Mouse (Mus musculus): ENCODE data around the gene C8g. TPM values are rescaled to one million over a fixed set of nuclear protein-coding genes. Genes with fewer than 3 reads are reported as not detected.

C8g gene
- polyA plus RNA-seq, 1 experiment from 2014 or later, result 5.3 TPM

DNA sequence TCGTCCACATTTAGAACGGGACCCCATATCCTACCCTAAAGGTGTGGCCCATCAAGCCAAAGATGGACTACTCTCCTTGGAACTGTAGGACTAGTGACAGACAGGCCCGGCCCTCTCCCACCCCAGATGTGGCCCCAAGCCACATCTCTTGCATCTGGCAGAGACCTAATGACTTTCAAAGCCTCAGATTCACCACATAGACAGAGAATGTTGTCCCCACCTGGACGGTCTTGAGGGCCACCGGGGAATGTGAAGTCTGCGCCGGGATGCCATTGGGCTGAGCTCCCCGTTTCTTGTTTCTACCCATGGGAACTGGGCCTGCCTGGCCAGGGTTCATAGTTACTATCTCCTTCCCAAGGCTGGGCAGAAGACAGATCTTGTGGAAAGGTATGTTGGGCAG lies 24.0 kb downstream of the C8g start:
- Histone ChIP-seq H3K36me3 (no peaks in the 10 kb centered on the region), H3K4me1 (no peaks in the 10 kb centered on the region), H3K4me2 (replicated peaks) (no peak overlapping the region), H3K27ac (replicated peaks) (no peak overlapping the region), H3K9me3 (no peaks in the 10 kb centered on the region), H3K27me3 (peaks cover 8% of the 10 kb centered on the region), H3K4me3 (no peak overlapping the region), H3K9ac (replicated peaks) (no peak overlapping the region)
- WGBS, result 91% methylated on average over 8 of the region's 8 CpGs
- ATAC-seq (ENCODE audit: low FRiP score, low read depth), result no peak

DNA sequence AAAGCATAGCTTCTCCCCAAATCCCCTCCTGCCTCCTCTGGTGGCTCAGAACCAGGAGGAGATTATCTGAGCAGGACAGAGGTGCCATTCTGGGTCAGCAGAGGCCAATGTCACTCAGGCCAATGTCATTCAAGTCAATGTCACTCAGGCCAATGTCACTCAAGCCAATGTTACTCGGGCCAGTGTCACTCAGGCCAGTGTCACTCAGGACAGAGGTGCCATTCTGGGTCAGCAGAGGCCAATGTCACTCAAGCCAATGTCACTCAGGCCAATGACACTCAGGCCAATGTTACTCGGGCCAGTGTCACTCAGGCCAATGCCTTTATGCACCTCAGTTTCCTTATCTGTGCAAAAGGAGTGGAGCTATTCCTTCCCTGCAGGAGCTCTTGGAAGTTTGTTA lies 29.0 kb downstream of the C8g start:
- ATAC-seq (ENCODE audit: low FRiP score, low read depth), result no peak
- Histone ChIP-seq H3K27ac (replicated peaks) (no peak overlapping the region), H3K9ac (replicated peaks) (no peak overlapping the region), H3K9me3 (no peaks in the 10 kb centered on the region), H3K4me3 (no peak overlapping the region), H3K36me3 (no peaks in the 10 kb centered on the region), H3K4me1 (peaks cover 8% of the 10 kb centered on the region; the same call in 1 of the 2 replicates), H3K27me3 (peaks cover 8% of the 10 kb centered on the region; the same call in 1 of the 2 replicates), H3K4me2 (replicated peaks) (no peak overlapping the region)
- 77% methylated on average over 2 of the region's 2 CpGs for WGBS

DNA sequence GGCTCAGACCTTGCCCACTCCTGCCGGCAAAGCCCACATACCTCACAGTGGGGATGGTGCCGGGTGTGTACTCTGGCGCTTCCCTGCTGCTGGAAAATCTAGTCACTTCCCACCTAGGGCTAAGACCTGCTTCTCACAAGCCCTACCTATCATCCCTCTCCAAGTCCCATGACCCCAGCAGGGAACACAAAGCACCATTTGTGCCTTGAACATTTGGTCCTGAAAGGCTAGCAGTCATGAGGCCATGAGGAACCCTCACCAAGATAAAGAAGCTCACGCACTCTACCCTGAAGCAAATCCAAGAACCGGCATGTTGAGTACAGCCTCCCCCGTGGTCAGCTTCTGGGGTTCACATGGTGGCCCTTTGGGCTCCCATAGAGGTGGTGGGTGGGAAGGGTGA lies 31.6 kb downstream of the C8g start, which contains the start of gene Ptgds:
Gene Ptgds, minus strand, starts transcription at position 78 of the 400 bp plus-strand sequence.
- no peaks in the 10 kb centered on the region for H3K9me3 ChIP-seq
- H3K9ac ChIP-seq (replicated peaks), result no peak within 1 kb of the TSS
- H3K27me3 ChIP-seq, result no peaks in the 10 kb centered on the region
- H3K27ac ChIP-seq (replicated peaks), result no peak within 1 kb of the TSS
- no peak within 1 kb of the TSS for H3K4me2 ChIP-seq (replicated peaks)
- no peak for ATAC-seq (ENCODE audit: low FRiP score, low read depth)
- H3K4me3 ChIP-seq, result no peak within 1 kb of the TSS
- H3K4me1 ChIP-seq, result peaks cover 24% of the 10 kb centered on the region; the same call in 1 of the 2 replicates
- no peaks in the 10 kb centered on the region for H3K36me3 ChIP-seq
- 73% methylated on average over 6 of the region's 6 CpGs for WGBS

DNA sequence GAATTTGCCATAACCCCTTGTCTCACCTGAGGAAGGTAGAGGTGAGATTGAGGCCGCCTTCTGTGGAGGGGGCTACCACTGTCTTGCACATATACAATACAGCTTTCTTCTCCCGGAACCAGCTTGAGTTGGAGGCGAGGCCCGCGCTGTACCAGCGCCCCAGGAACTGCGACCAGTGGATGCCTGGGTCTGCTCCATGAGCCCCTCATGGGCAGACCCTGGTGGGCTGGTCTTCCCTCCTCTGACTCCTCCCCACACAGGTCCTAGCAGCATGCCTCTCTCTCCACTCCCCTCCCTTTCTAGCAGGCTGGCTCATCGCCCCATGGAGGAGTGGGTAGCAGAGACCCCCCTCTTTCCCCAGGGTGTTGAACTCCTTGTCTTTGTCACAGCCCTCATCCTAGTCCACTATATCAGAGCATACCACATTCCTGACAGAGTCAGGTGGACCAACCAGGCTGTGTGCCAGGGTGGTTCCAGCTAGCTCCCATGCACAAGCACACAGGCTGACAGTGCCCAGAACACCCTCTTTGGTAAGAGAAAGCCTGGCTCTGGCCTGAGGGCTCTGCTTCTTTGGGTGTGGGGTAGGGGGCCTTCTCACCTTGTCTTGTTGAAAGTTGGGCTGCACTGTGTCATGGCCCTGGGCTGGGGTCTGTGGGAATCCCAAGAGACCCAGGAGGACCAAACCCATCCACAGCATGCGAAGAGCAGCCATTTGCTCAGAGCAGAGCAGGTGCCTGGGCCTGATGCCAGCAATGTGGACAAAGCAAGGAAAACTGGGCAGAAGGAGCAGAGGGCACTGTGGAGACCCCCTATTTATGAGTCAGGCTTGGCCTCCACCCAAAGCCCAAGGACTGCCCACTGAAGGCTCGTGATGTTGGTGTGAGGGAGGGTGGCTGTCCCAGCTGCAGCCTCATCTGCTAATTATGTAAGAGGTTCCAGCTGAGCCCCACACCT lies 32.3 kb downstream of the C8g start:
- Histone ChIP-seq H3K36me3 (no peaks in the 10 kb centered on the region), H3K9me3 (no peaks in the 10 kb centered on the region), H3K4me1 (peaks cover 24% of the 10 kb centered on the region; the same call in 1 of the 2 replicates), H3K4me3 (no peak overlapping the region), H3K4me2 (replicated peaks) (no peak overlapping the region), H3K27ac (replicated peaks) (no peak overlapping the region), H3K27me3 (no peaks in the 10 kb centered on the region), H3K9ac (replicated peaks) (no peak overlapping the region)
- ATAC-seq (ENCODE audit: low FRiP score, low read depth), result peak; percentile 24; the same call in 1 of the 2 replicates
- WGBS, result 81% methylated on average over 10 of the region's 10 CpGs

DNA sequence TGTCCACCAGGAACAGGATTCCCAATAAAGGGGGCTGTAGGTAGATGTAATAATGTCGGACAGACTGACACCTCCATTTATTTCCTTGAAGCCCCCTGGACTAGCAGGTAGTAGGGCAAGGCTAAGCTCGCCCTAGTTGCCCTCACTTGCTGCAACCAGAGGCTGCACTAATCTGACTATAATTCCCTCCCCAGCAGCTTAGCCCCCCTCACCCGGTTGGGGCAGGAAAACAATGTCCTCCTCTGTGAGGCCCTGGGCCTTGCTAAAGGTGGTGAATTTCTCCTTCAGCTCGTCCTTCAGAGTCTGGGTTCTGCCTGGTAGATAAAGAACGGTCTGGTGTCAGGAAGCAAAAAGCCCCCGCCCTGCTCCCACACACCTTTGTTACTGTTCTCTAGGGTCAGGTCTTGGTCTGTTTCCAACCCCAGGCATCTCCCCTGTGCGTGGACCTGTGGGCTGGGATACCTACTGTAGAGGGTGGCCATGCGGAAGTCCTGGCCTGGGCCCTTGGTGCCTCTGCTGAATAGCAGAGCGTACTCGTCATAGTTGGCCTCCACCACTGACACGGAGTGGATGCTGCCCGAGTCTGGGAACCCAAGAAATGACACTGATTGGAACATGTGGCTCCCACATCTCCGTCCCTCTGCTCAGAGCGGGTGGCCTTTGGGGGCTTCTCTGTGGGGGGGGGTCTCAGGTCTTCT lies 33.8 kb downstream of the C8g start:
- peaks cover 24% of the 10 kb centered on the region; the same call in 1 of the 2 replicates for H3K4me1 ChIP-seq
- no peak overlapping the region for H3K4me2 ChIP-seq (replicated peaks)
- H3K4me3 ChIP-seq, result no peak overlapping the region
- no peaks in the 10 kb centered on the region for H3K36me3 ChIP-seq
- WGBS, result 76% methylated on average over 14 of the region's 14 CpGs
- no peak for ATAC-seq (ENCODE audit: low FRiP score, low read depth)
- no peak overlapping the region for H3K27ac ChIP-seq (replicated peaks)
- no peaks in the 10 kb centered on the region for H3K27me3 ChIP-seq
- no peaks in the 10 kb centered on the region for H3K9me3 ChIP-seq
- H3K9ac ChIP-seq (replicated peaks), result no peak overlapping the region

DNA sequence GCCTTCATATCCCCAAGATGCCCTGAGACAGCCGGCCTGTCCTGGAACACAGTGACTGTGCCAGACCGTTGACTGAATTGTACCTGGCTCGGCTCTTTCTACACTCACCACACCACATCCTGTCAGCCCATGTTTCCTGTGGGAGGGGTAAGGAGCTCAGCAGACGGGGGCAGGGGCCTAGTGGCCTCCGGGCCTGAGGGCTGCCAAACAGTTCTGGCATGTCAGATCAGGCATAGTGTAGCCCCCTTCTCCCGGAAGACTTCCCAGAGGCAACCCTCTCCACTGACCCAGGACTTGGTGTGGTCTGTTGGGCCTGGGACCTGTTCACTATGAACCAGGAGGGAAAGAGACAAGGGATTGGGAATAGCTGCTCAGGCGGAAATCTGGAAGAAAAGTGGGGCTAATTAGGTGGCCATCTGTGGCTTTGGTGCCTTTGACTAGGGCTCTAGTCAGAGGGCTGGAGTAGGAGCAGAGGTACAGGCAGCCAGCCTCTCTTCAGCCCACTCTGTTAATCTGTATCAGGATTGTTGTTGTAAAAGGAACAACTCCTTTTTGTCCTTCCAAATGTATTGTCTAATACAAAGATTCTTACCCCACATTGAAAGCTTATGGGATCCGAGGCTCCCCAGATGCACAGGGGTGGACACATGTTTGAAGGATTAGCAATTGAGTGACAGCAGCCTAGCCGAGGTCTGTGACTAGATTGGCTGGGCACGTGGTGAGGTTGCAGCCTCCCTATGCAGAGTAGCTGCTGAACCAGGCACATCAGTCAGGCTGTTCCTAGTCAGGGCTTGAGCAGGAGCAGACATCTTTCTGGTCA lies 35.5 kb downstream of the C8g start:
- no peaks in the 10 kb centered on the region for H3K9me3 ChIP-seq
- no peak overlapping the region for H3K4me3 ChIP-seq
- peaks cover 29% of the 10 kb centered on the region for H3K4me1 ChIP-seq
- H3K9ac ChIP-seq (replicated peaks), result no peak overlapping the region
- no peaks in the 10 kb centered on the region for H3K36me3 ChIP-seq
- ATAC-seq (ENCODE audit: low FRiP score, low read depth), result peak; percentile 74
- no peak overlapping the region for H3K4me2 ChIP-seq (replicated peaks)
- H3K27ac ChIP-seq (replicated peaks), result peak overlapping the region; percentile 50
- no peaks in the 10 kb centered on the region for H3K27me3 ChIP-seq
- WGBS, result 39% methylated on average over 10 of the region's 10 CpGs

DNA sequence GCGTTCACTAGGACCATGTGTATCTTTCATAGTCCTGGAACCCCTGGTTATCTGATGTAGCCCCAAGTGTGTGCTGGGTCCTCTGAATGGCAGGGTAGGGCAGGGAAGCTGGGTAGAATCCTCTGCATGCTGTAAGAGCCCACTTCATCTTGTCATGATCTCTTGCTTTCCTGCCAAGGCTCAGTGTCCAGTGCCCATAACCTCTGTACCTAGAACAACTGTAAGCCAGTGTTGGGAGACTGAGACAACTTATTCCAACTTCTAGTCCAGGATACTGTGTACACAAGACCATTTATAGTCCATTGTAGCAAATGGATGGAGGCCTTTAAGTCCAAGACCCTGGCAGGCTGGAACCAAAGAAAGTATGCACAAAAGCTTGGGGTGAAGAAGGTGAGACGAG lies 36.3 kb downstream of the C8g start:
- H3K4me3 ChIP-seq, result no peak overlapping the region
- no peak for ATAC-seq (ENCODE audit: low FRiP score, low read depth)
- no peaks in the 10 kb centered on the region for H3K9me3 ChIP-seq
- no peaks in the 10 kb centered on the region for H3K27me3 ChIP-seq
- H3K4me2 ChIP-seq (replicated peaks), result no peak overlapping the region
- H3K36me3 ChIP-seq, result no peaks in the 10 kb centered on the region
- peaks cover 32% of the 10 kb centered on the region for H3K4me1 ChIP-seq
- no peak overlapping the region for H3K9ac ChIP-seq (replicated peaks)
- WGBS, result 83% methylated on average over 2 of the region's 2 CpGs
- H3K27ac ChIP-seq (replicated peaks), result no peak overlapping the region; the same call in 1 of the 2 replicates

DNA sequence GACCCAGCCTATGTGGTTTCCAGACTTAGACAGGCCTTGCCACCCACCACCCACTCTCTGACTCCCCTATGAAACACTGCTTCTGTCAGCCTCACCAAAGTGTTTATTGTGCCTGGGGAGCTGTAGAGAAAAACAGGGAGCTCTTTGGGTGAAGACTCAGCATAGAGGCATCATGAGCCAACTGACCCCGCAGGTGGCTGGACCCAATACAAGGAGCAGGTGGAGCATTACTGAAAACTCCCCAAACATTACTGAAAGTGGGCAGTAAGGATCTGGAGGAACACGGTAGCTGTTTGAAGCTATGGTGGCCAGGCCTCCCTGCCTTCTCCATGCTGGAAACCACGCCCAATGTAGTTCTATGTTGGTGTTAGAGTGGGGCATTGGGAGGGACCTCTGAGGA lies 37.9 kb downstream of the C8g start:
- no peaks in the 10 kb centered on the region for H3K27me3 ChIP-seq
- H3K9ac ChIP-seq (replicated peaks), result no peak overlapping the region
- ATAC-seq (ENCODE audit: low FRiP score, low read depth), result no peak
- H3K9me3 ChIP-seq, result no peaks in the 10 kb centered on the region
- H3K36me3 ChIP-seq, result peaks cover 7% of the 10 kb centered on the region; the same call in 1 of the 2 replicates
- H3K4me3 ChIP-seq, result no peak overlapping the region
- H3K4me1 ChIP-seq, result peaks cover 34% of the 10 kb centered on the region
- no peak overlapping the region for H3K4me2 ChIP-seq (replicated peaks)
- no peak overlapping the region for H3K27ac ChIP-seq (replicated peaks)
- 91% methylated on average over 3 of the region's 3 CpGs for WGBS

DNA sequence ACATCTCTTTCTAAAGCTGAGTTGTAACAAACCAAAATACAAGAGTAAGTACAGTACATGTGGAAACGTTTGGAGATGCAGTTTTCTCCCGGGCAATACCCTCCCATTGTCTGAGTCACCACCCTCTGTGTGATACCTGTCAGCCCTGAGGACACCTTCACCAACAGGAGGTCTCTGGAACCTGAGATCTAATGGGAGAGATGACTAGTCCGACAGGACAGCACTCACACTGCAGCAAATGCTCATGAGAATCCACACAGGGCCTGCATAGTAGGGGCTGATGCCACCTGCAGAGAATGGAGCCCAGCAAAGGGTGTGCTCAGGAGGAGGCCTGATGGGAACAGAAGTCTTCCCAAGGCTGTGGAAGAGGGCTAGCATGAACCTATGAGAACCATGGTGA lies 40.1 kb downstream of the C8g start:
- Histone ChIP-seq H3K9me3 (no peaks in the 10 kb centered on the region), H3K27ac (replicated peaks) (peak overlapping the region; percentile 89), H3K4me3 (peak overlapping the region; percentile 77), H3K9ac (replicated peaks) (peak overlapping the region; percentile 79), H3K27me3 (no peaks in the 10 kb centered on the region), H3K4me1 (peaks cover 26% of the 10 kb centered on the region), H3K36me3 (peaks cover 14% of the 10 kb centered on the region), H3K4me2 (replicated peaks) (peak overlapping the region; percentile 80)
- WGBS, result 34% methylated on average over 3 of the region's 3 CpGs
- peak; percentile 3; the same call in 1 of the 2 replicates for ATAC-seq (ENCODE audit: low FRiP score, low read depth)

DNA sequence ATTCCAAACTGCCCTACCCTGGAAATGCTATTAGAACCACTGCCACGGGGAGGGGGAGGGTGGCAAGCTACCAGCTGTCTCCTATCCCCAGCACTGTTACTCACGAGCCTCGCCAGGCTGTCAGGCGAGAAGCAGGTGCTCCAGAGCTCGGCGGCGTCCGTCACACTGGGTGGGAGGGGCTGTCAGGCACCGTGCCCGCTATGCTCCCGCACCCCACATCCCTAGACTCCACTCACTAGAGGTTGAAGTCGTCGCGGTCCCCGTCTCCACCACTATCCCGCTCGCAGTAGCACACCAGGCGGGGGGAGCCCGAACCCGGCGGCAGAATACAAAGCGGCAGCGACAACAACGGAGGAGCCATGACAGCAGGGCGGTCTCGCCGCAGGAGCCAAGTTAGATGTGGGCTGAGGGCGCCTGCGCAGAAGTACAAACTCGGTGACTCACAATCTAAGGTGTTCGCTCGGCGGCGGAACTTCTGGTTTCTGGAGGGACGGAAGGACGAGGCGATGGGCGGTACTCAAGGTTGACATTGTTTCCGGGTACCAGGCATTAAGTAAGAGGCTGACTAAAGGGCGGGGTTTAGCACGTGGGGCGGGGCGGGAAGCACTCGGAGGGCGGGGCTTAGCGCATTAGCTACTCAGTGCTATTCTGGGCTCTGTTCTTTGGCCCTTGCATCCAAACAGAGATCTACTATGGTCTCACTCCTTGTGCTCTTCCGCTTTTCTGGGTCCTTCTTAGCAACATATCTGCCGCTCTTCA lies 40.8 kb downstream of the C8g start, which contains the start of gene Paxx:
Gene Paxx, minus strand, starts transcription at position 544 of the 759 bp plus-strand sequence.
- Histone ChIP-seq H3K9ac (replicated peaks) (peak within 1 kb of the TSS; percentile 79), H3K4me2 (replicated peaks) (peak within 1 kb of the TSS; percentile 80), H3K27ac (replicated peaks) (peak within 1 kb of the TSS; percentile 89), H3K9me3 (no peaks in the 10 kb centered on the region), H3K4me3 (peak within 1 kb of the TSS; percentile 77), H3K27me3 (no peaks in the 10 kb centered on the region; the same call in 1 of the 2 replicates), H3K4me1 (peaks cover 20% of the 10 kb centered on the region), H3K36me3 (peaks cover 14% of the 10 kb centered on the region)
- peak; percentile 90 for ATAC-seq (ENCODE audit: low FRiP score, low read depth)
- WGBS, result under 1% methylated on average over 48 of the region's 48 CpGs

DNA sequence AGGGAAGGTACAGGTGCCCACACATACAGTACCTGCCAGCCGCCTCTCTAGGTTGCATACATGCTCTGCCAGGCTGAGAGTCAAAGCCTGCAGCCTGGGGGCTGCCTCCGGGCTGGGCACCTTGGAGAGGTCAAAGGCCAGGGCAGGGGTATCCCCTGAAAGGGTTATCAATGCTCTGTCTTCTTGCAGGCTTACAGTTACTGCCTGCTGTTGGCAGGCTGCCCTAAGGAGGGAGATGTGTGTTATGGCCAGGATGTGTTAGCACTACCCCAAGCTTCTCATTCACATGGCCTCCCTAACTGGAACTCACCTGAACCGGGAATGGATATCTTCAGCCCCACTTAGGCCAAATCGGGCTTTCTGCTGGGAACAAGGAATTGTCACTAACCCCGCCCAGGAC lies 41.4 kb downstream of the C8g start:
- Histone ChIP-seq H3K9ac (replicated peaks) (peak overlapping the region; percentile 79), H3K4me1 (peaks cover 18% of the 10 kb centered on the region), H3K9me3 (no peaks in the 10 kb centered on the region), H3K4me2 (replicated peaks) (peak overlapping the region; percentile 80), H3K36me3 (peaks cover 14% of the 10 kb centered on the region), H3K27me3 (no peaks in the 10 kb centered on the region; the same call in 1 of the 2 replicates), H3K4me3 (peak overlapping the region; percentile 77), H3K27ac (replicated peaks) (peak overlapping the region; percentile 89)
- WGBS, result 35% methylated on average over 5 of the region's 5 CpGs
- peak; percentile 13 for ATAC-seq (ENCODE audit: low FRiP score, low read depth)

Data from midbrain, embryonic 12.5 days (tissue).